Mouse (Mus musculus) hindbrain, embryonic 12.5 days (tissue): ENCODE measurements at regions not wholly inside any gene's neighbourhood (a gene's known extent, or its start where the extent isn't known, plus 50 kb on each side); places are given as distances from the start of the nearest gene placed in this dataset.
A peak's percentile ranks its signal among the peaks of the same experiment; 100 is the strongest.
"Not testable (repeated sequence)": the region's sequence is repeated elsewhere in the genome, so short reads cannot be mapped to it uniquely, and the experiment has no call there.

Experiments used
- ATAC-seq: fragments of 200-750 bp; cut with Nextera tagmentation; 2 replicates; pipeline ENCODE4 v1.8.0; 2017; ENCODE audit warnings: moderate TSS enrichment; ENCODE audit not compliant: low FRiP score
- H3K27ac ChIP-seq: fragments of 300-500 bp; sonication (generic); 2 replicates; pipeline ENCODE4 v1.5.1; 2016; ENCODE audit warnings: mild to moderate bottlenecking
- H3K27me3 ChIP-seq: fragments of 300-500 bp; sonication (generic); 2 replicates; pipeline ENCODE4 v1.6.1; 2016; ENCODE audit warnings: mild to moderate bottlenecking
- H3K36me3 ChIP-seq: fragments of 300-500 bp; sonication (generic); 2 replicates; pipeline ENCODE4 v1.6.1; 2016; ENCODE audit warnings: mild to moderate bottlenecking
- H3K4me1 ChIP-seq: fragments of 300-500 bp; sonication (generic); 2 replicates; pipeline ENCODE4 v1.6.1; 2016
- H3K4me2 ChIP-seq: fragments of 300-500 bp; sonication (generic); replicated peaks from 2 replicates; pipeline ENCODE4 v1.6.1; 2016; ENCODE audit warnings: mild to moderate bottlenecking
- H3K4me3 ChIP-seq: fragments of 300-500 bp; sonication (generic); 2 replicates; pipeline ENCODE4 v1.5.1; 2016; ENCODE audit warnings: mild to moderate bottlenecking
- H3K9ac ChIP-seq: fragments of 300-500 bp; sonication (generic); 2 replicates; pipeline ENCODE4 v1.6.1; 2016; ENCODE audit warnings: mild to moderate bottlenecking, moderate library complexity
- H3K9me3 ChIP-seq: fragments of 300-500 bp; sonication (generic); replicated peaks from 2 replicates; pipeline ENCODE4 v1.6.1; 2016; ENCODE audit warnings: mild to moderate bottlenecking
- WGBS: fragments of 180-500 bp; shearing (Covaris S2); methylation state at CpG from one replicate; pipeline ENCODE4 v1.1.7; 2016; 5-methylcytosine and 5-hydroxymethylcytosine counted together

GRCm38 (mm10) chr4:131450296-131450695 is 387.8 kb downstream of the Ptpru start:
- not testable (repeated sequence) for H3K27ac ChIP-seq, H3K9ac ChIP-seq, H3K4me2 ChIP-seq, H3K36me3 ChIP-seq, H3K4me3 ChIP-seq, H3K9me3 ChIP-seq, H3K27me3 ChIP-seq, ATAC-seq, H3K4me1 ChIP-seq
- WGBS, result 90% methylated on average over 1 of the region's 1 CpGs

- H3K36me3 ChIP-seq, result no peaks in the 10 kb centered on the region
- H3K27me3 ChIP-seq, result no peaks in the 10 kb centered on the region
- H3K4me2 ChIP-seq, result no peak overlapping the region
- H3K9ac ChIP-seq, result no peak overlapping the region
- H3K9me3 ChIP-seq, result no peaks in the 10 kb centered on the region
- H3K27ac ChIP-seq, result 0 out of 2 replicates have a peak overlapping the region, but pooled peaks have one; percentile 18
- ATAC-seq, result no peak
- peaks cover 35% of the 10 kb centered on the region for H3K4me1 ChIP-seq
- 38% methylated on average over 7 of the region's 7 CpGs for WGBS
- H3K4me3 ChIP-seq, result no peak overlapping the region
These were observed 380.5 kb downstream of the Ptpru start for GRCm38 (mm10) chr4:131457551-131457950.

GRCm38 (mm10) chr4:131459746-131460145 is 378.3 kb downstream of the Ptpru start:
- H3K9me3 ChIP-seq, result 0 out of 2 replicates have a peak, but pooled peaks cover 6% of the 10 kb centered on the region
- H3K27ac ChIP-seq, result no peak overlapping the region
- peaks cover 35% of the 10 kb centered on the region for H3K4me1 ChIP-seq
- 82% methylated on average over 5 of the region's 5 CpGs for whole genome bisulfite sequencing
- no peaks in the 10 kb centered on the region for H3K36me3 ChIP-seq
- H3K9ac ChIP-seq, result no peak overlapping the region
- H3K4me2 ChIP-seq, result no peak overlapping the region
- H3K4me3 ChIP-seq, result no peak overlapping the region
- no peaks in the 10 kb centered on the region for H3K27me3 ChIP-seq
- no peak for ATAC-seq

GRCm38 (mm10) chr4:131461312-131461711 is 376.8 kb downstream of the Ptpru start:
- Histone ChIP-seq H3K4me2 (no peak overlapping the region), H3K4me3 (no peak overlapping the region), H3K4me1 (peaks cover 35% of the 10 kb centered on the region), H3K27me3 (no peaks in the 10 kb centered on the region), H3K36me3 (no peaks in the 10 kb centered on the region), H3K9ac (no peak overlapping the region), H3K27ac (peak overlapping the region; percentile 44; the same call in 1 of the 2 replicates), H3K9me3 (peaks cover 16% of the 10 kb centered on the region; the same call in 1 of the 2 replicates)
- whole genome bisulfite sequencing, result 46% methylated on average over 4 of the region's 4 CpGs
- ATAC-seq, result peak; percentile 51

GRCm38 (mm10) chr4:131461728-131462127 is 376.4 kb downstream of the Ptpru start:
- H3K27ac ChIP-seq, result peak overlapping the region; percentile 44
- 36% methylated on average over 7 of the region's 7 CpGs for WGBS
- H3K4me2 ChIP-seq, result no peak overlapping the region
- peaks cover 16% of the 10 kb centered on the region; the same call in 1 of the 2 replicates for H3K9me3 ChIP-seq
- peak; percentile 82 for ATAC-seq
- peaks cover 35% of the 10 kb centered on the region for H3K4me1 ChIP-seq
- no peaks in the 10 kb centered on the region for H3K36me3 ChIP-seq
- H3K9ac ChIP-seq, result no peak overlapping the region
- no peak overlapping the region for H3K4me3 ChIP-seq
- no peaks in the 10 kb centered on the region for H3K27me3 ChIP-seq

- H3K36me3 ChIP-seq, result no peaks in the 10 kb centered on the region
- no peak overlapping the region for H3K27ac ChIP-seq
- ATAC-seq, result no peak
- no peak overlapping the region for H3K9ac ChIP-seq
- H3K4me1 ChIP-seq, result peaks cover 3% of the 10 kb centered on the region; the same call in 1 of the 2 replicates
- no peaks in the 10 kb centered on the region for H3K9me3 ChIP-seq
- H3K27me3 ChIP-seq, result no peaks in the 10 kb centered on the region
- no peak overlapping the region for H3K4me2 ChIP-seq
- 62% methylated on average over 6 of the region's 6 CpGs for WGBS
- no peak overlapping the region for H3K4me3 ChIP-seq
These were observed 363.1 kb downstream of the Ptpru start for GRCm38 (mm10) chr4:131475023-131475422.

- no peak for ATAC-seq
- H3K4me1 ChIP-seq, result peaks cover 30% of the 10 kb centered on the region
- H3K9me3 ChIP-seq, result no peaks in the 10 kb centered on the region
- WGBS, result 64% methylated on average over 9 of the region's 9 CpGs
- no peaks in the 10 kb centered on the region for H3K36me3 ChIP-seq
- no peak overlapping the region for H3K4me2 ChIP-seq
- no peaks in the 10 kb centered on the region for H3K27me3 ChIP-seq
- H3K4me3 ChIP-seq, result no peak overlapping the region
- H3K27ac ChIP-seq, result no peak overlapping the region
- H3K9ac ChIP-seq, result no peak overlapping the region
These were observed 359.2 kb downstream of the Ptpru start for GRCm38 (mm10) chr4:131478923-131479322.

- no peak overlapping the region for H3K4me2 ChIP-seq
- no peaks in the 10 kb centered on the region for H3K36me3 ChIP-seq
- ATAC-seq, result no peak
- no peaks in the 10 kb centered on the region for H3K27me3 ChIP-seq
- WGBS, result 47% methylated on average over 15 of the region's 15 CpGs
- H3K9me3 ChIP-seq, result no peaks in the 10 kb centered on the region
- H3K4me1 ChIP-seq, result peaks cover 72% of the 10 kb centered on the region
- no peak overlapping the region for H3K4me3 ChIP-seq
- no peak overlapping the region for H3K9ac ChIP-seq
- peak overlapping the region; percentile 76 for H3K27ac ChIP-seq
These were observed 354.0 kb downstream of the Ptpru start for GRCm38 (mm10) chr4:131483958-131484605.

- Histone ChIP-seq H3K36me3 (no peaks in the 10 kb centered on the region), H3K9me3 (no peaks in the 10 kb centered on the region), H3K27ac (peak overlapping the region; percentile 76), H3K4me3 (no peak overlapping the region), H3K4me2 (no peak overlapping the region), H3K27me3 (no peaks in the 10 kb centered on the region), H3K9ac (no peak overlapping the region), H3K4me1 (peaks cover 72% of the 10 kb centered on the region)
- WGBS, result 35% methylated on average over 14 of the region's 14 CpGs
- ATAC-seq, result no peak
These were observed 353.4 kb downstream of the Ptpru start for GRCm38 (mm10) chr4:131484607-131485111.

GRCm38 (mm10) chr4:131485126-131485825 is 352.8 kb downstream of the Ptpru start:
- H3K4me1 ChIP-seq, result peaks cover 69% of the 10 kb centered on the region

GRCm38 (mm10) chr4:131486821-131487220 is 351.3 kb downstream of the Ptpru start:
- H3K4me2 ChIP-seq, result no peak overlapping the region
- H3K27me3 ChIP-seq, result no peaks in the 10 kb centered on the region
- no peak overlapping the region for H3K9ac ChIP-seq
- no peaks in the 10 kb centered on the region for H3K36me3 ChIP-seq
- H3K27ac ChIP-seq, result peak overlapping the region; percentile 64; the same call in 1 of the 2 replicates
- H3K4me1 ChIP-seq, result peaks cover 67% of the 10 kb centered on the region
- 9% methylated on average over 4 of the region's 4 CpGs for WGBS
- no peaks in the 10 kb centered on the region for H3K9me3 ChIP-seq
- no peak overlapping the region for H3K4me3 ChIP-seq
- peak; percentile 57 for ATAC-seq

More at GRCm38 (mm10) chr4:131485126-131485825, 352.8 kb downstream of the Ptpru start:
- no peak overlapping the region for H3K9ac ChIP-seq
- no peaks in the 10 kb centered on the region for H3K36me3 ChIP-seq
- H3K4me3 ChIP-seq, result no peak overlapping the region
- H3K4me2 ChIP-seq, result no peak overlapping the region
- H3K9me3 ChIP-seq, result no peaks in the 10 kb centered on the region
- no peak for ATAC-seq
- no peaks in the 10 kb centered on the region for H3K27me3 ChIP-seq
- peak overlapping the region; percentile 76 for H3K27ac ChIP-seq
- 63% methylated on average over 13 of the region's 13 CpGs for WGBS

- Histone ChIP-seq H3K9ac (no peak overlapping the region), H3K4me1 (peaks cover 65% of the 10 kb centered on the region), H3K4me3 (no peak overlapping the region), H3K27me3 (no peaks in the 10 kb centered on the region; the same call in 1 of the 2 replicates), H3K9me3 (no peaks in the 10 kb centered on the region), H3K4me2 (no peak overlapping the region), H3K36me3 (no peaks in the 10 kb centered on the region), H3K27ac (no peak overlapping the region)
- WGBS, result 43% methylated on average over 6 of the region's 6 CpGs
- ATAC-seq, result no peak
These were observed 349.8 kb downstream of the Ptpru start for GRCm38 (mm10) chr4:131488246-131488645.
